Mouse (Mus musculus) neural tube, embryonic 13.5 days (tissue): ENCODE results near the gene Btbd35f7. TPM values are rescaled to one million over a fixed set of nuclear protein-coding genes. Genes with fewer than 3 reads are reported as not detected.
"Not testable (repeated sequence)": the region's sequence is repeated elsewhere in the genome, so short reads cannot be mapped to it uniquely, and the experiment has no call there.

Source experiments
- ATAC-seq: fragments of 200-750 bp; cut with Nextera tagmentation; 2 replicates; pipeline ENCODE4 v1.8.0; 2017; ENCODE audit warnings: low read depth, mild to moderate bottlenecking, moderate TSS enrichment, moderate library complexity
- H3K27ac ChIP-seq: fragments of 300-500 bp; sonication (generic); replicated peaks from 2 replicates; pipeline ENCODE4 v1.5.1; 2015; ENCODE audit warnings: moderate library complexity, mild to moderate bottlenecking, inconsistent platforms
- H3K27me3 ChIP-seq: fragments of 300-500 bp; sonication (generic); 2 replicates; pipeline ENCODE4 v1.6.1; 2015; ENCODE audit warnings: mild to moderate bottlenecking, inconsistent platforms
- H3K36me3 ChIP-seq: fragments of 300-500 bp; sonication (generic); 2 replicates; pipeline ENCODE4 v1.6.1; 2015; ENCODE audit warnings: mild to moderate bottlenecking, inconsistent platforms
- H3K4me1 ChIP-seq: fragments of 300-500 bp; sonication (generic); replicated peaks from 2 replicates; pipeline ENCODE4 v1.6.1; 2015; ENCODE audit warnings: inconsistent platforms
- H3K4me2 ChIP-seq: fragments of 300-500 bp; sonication (generic); 2 replicates; pipeline ENCODE4 v1.6.1; 2015; ENCODE audit warnings: inconsistent platforms, mild to moderate bottlenecking, moderate library complexity
- H3K4me3 ChIP-seq: fragments of 300-500 bp; sonication (generic); 2 replicates; pipeline ENCODE4 v1.5.1; 2015; ENCODE audit warnings: mild to moderate bottlenecking, inconsistent platforms
- H3K9ac ChIP-seq: fragments of 300-500 bp; sonication (generic); 2 replicates; pipeline ENCODE4 v1.6.1; 2015; ENCODE audit warnings: moderate library complexity, mild to moderate bottlenecking, inconsistent platforms
- H3K9me3 ChIP-seq: fragments of 300-500 bp; sonication (generic); 2 replicates; pipeline ENCODE4 v1.6.1; 2016; ENCODE audit warnings: inconsistent platforms
- WGBS: fragments of 180-500 bp; shearing (Covaris S2); methylation state at CpG from one replicate; pipeline ENCODE4 v1.1.7; 2015; 5-methylcytosine and 5-hydroxymethylcytosine counted together
- polyA plus RNA-seq: library from polyadenylated mRNA; unstranded; fragments of >200 nt; fragmentation: Nextera tagmentation; extraction: Ambion mirVana; gene quantifications from 2 replicates; pipeline ENCODE4 v1.2.1, GENCODE M21; 2015

Btbd35f7 gene
- polyA plus RNA-seq = not detected in 2 replicates

- H3K27ac ChIP-seq, H3K9ac ChIP-seq, H3K36me3 ChIP-seq, H3K27me3 ChIP-seq, H3K4me2 ChIP-seq, ATAC-seq, H3K4me1 ChIP-seq, H3K4me3 ChIP-seq, H3K9me3 ChIP-seq: not testable (repeated sequence)
- no CpG with 5 or more reads among the region's 2 CpGs for WGBS
These were observed at the start of gene Btbd35f7 for GRCm38 (mm10) chrX:5668767-5669166. Btbd35f7 (plus strand) TSS chrX:5669067.

Other genes with a start within 250 kb of the Btbd35f7 start
- not detected in 2 replicates for gene Mycs, start 199.8 kb upstream of the Btbd35f7 start, polyA plus RNA-seq